Comparison of ENCODE assay signal across 8 mouse cellular contexts in the genomic region with DNA sequence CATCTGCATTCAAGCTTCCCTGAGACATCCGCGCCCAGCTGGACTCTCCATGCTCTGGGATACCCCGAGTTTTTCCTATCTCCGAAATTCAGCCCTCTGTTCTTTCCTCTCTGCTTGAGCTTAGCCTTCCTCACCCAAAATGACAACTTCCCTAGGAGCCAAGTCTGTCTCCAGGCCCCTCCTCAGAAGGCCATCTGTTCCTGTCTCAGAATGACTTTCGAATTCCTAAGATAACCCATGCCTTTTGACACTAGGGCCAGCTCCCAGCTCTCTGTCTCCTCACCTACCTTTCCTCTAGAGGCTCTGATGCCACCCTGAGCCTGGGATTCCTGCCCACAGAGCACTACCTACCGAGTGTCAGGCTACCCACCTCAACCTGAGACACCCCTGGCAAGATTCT. TPM values are rescaled to one million over a fixed set of nuclear protein-coding genes. Genes with fewer than 3 reads are reported as not detected.
DNase-seq lines count a peak whose midpoint lies in the region; ATAC-seq and TF ChIP-seq lines count a peak whose summit lies in the region.

TSS of gene Nme2 (minus strand) at position 101 of the 400 bp plus-strand sequence.

- peak within 1 kb of the TSS; percentile 82 for H3K27ac ChIP-seq in kidney, adult 2 months (ENCODE audit: insufficient read depth, low read depth, low read length)
- H3K27ac ChIP-seq in limb, embryonic 10.5 days: peak within 1 kb of the TSS; percentile 93
- peak within 1 kb of the TSS; percentile 76 for H3K27ac ChIP-seq in neural tube, embryonic 14.5 days (ENCODE audit: low read depth, low read length)

- no peaks in the 10 kb centered on the region for H3K27me3 ChIP-seq in kidney, adult 2 months (replicated peaks; ENCODE audit: control insufficient read depth, insufficient read depth, low read length)
- H3K27me3 ChIP-seq in G1E (ENCODE audit: insufficient read depth, low read length): no peaks in the 10 kb centered on the region
- peaks cover 7% of the 10 kb centered on the region for H3K27me3 ChIP-seq in erythroblast, embryonic 14.5 days (ENCODE audit: control insufficient read depth)
- no peaks in the 10 kb centered on the region for H3K27me3 ChIP-seq in limb, embryonic 10.5 days (ENCODE audit: low read depth, poor library complexity, severe bottlenecking)
- H3K27me3 ChIP-seq in neural tube, embryonic 14.5 days (ENCODE audit: control insufficient read depth, insufficient read depth, low read length): no peaks in the 10 kb centered on the region

- no peak for DNase-seq in kidney, adult 2 months
- DNase-seq in kidney, postnatal 10 days: no peak
- DNase-seq in G1E (ENCODE audit: low spot score): no peak
- DNase-seq in heart, postnatal 14 days: no peak
- no peak for DNase-seq in limb, embryonic 10.5 days (ENCODE audit: low spot score)
- DNase-seq in thymus, adult 18-20 months: no peak

- no peaks in the 10 kb centered on the region for H3K9me3 ChIP-seq in G1E (replicated peaks)
- H3K9me3 ChIP-seq in erythroblast, embryonic 14.5 days (ENCODE audit: control insufficient read depth, low read length): no peaks in the 10 kb centered on the region
- no peaks in the 10 kb centered on the region for H3K9me3 ChIP-seq in limb, embryonic 10.5 days (replicated peaks)
- no peaks in the 10 kb centered on the region for H3K9me3 ChIP-seq in neural tube, embryonic 14.5 days (ENCODE audit: control insufficient read depth, low read length)

- peak within 1 kb of the TSS; percentile 93 for H3K4me2 ChIP-seq in neural tube, embryonic 14.5 days (ENCODE audit: low read depth, low read length)

- H3K36me3 ChIP-seq in kidney, adult 2 months (ENCODE audit: control insufficient read depth, insufficient read depth, low read length): peaks cover 4% of the 10 kb centered on the region; the same call in 1 of the 2 replicates
- H3K36me3 ChIP-seq in G1E (replicated peaks): peaks cover 82% of the 10 kb centered on the region
- H3K36me3 ChIP-seq in erythroblast, embryonic 14.5 days (ENCODE audit: control insufficient read depth): peaks cover 37% of the 10 kb centered on the region
- H3K36me3 ChIP-seq in limb, embryonic 10.5 days: peaks cover 74% of the 10 kb centered on the region
- peaks cover 27% of the 10 kb centered on the region for H3K36me3 ChIP-seq in neural tube, embryonic 14.5 days (ENCODE audit: control insufficient read depth, insufficient read depth, low read length)

- under 1% methylated on average over 6 of the region's 6 CpGs for WGBS in kidney, adult 2 months
- WGBS in limb, embryonic 10.5 days: 5% methylated on average over 6 of the region's 6 CpGs
- 2% methylated on average over 6 of the region's 6 CpGs for WGBS in neural tube, embryonic 14.5 days

- peak within 1 kb of the TSS; percentile 56 for H3K9ac ChIP-seq in neural tube, embryonic 14.5 days (replicated peaks; ENCODE audit: low read depth, low read length)

- peaks cover 21% of the 10 kb centered on the region; the same call in 1 of the 2 replicates for H3K4me1 ChIP-seq in kidney, adult 2 months (ENCODE audit: control insufficient read depth, insufficient read depth, low read length)
- H3K4me1 ChIP-seq in G1E (ENCODE audit: insufficient read depth, low read depth, low read length): peaks cover 56% of the 10 kb centered on the region
- H3K4me1 ChIP-seq in erythroblast, embryonic 14.5 days (ENCODE audit: control insufficient read depth): peaks cover 28% of the 10 kb centered on the region
- H3K4me1 ChIP-seq in limb, embryonic 10.5 days: peaks cover 46% of the 10 kb centered on the region
- peaks cover 8% of the 10 kb centered on the region; the same call in 1 of the 2 replicates for H3K4me1 ChIP-seq in neural tube, embryonic 14.5 days (ENCODE audit: control insufficient read depth, insufficient read depth, low read length)

- ATAC-seq in G1E (ENCODE audit: extremely low read depth, insufficient number of reproducible peaks, low FRiP score, poor library complexity, severe bottlenecking): 0 out of 2 replicates have a peak, but pooled peaks have one; percentile 1
- peak; percentile 35 for ATAC-seq in neural tube, embryonic 14.5 days (ENCODE audit: low read depth)

- peak within 1 kb of the TSS; percentile 85 for H3K4me3 ChIP-seq in kidney, adult 2 months (ENCODE audit: insufficient read depth, low read depth, low read length)
- H3K4me3 ChIP-seq in G1E (ENCODE audit: low read depth, low read length): peak within 1 kb of the TSS; percentile 80
- H3K4me3 ChIP-seq in erythroblast, embryonic 14.5 days (replicated peaks): peak within 1 kb of the TSS; percentile 69
- H3K4me3 ChIP-seq in limb, embryonic 10.5 days: peak within 1 kb of the TSS; percentile 85
- H3K4me3 ChIP-seq in neural tube, embryonic 14.5 days (ENCODE audit: low read depth, low read length): peak within 1 kb of the TSS; percentile 51

- TF ChIP-seq POLR2A in kidney, adult 2 months (IDR thresholded peaks at IDR 0.05; ENCODE audit: low read depth, low read length): no peak

- intact Hi-C loops in heart, postnatal 14 days (cut with DNase I): loop anchor here (5.0 to 10.0 kb wide), 2 partner anchors 41 to 259 kb away; partner anchors contain the start of genes Spag9 and Tob1

- no peak for TF ChIP-seq CTCF in kidney, adult 2 months (conservative IDR thresholded peaks at IDR 0.05; ENCODE audit: insufficient read depth, insufficient read length, low read depth, low read length)
- no peak for TF ChIP-seq CTCF in G1E (IDR thresholded peaks at IDR 0.05; ENCODE audit: low read depth, low read length)

RNA-seq across cellular contexts. Expression of gene Nme2, which starts in this region (rescaled TPM):
- polyA plus RNA-seq in kidney, adult 2 months (2012; rRNA removed): 380 and 386 TPM in 2 replicates
- total RNA-seq in G1E (2014; fragmentation: Nextera tagmentation): 23.6 and 29.3 TPM in 2 replicates
- 144 and 162 TPM in 2 replicates for total RNA-seq in G1E (2017)
- polyA plus RNA-seq in G1E (2012): 131 and 161 TPM in 2 replicates
- polyA plus RNA-seq in erythroblast, embryonic 14.5 days (2012): 1.4 and 1.7 TPM in 2 replicates
- 1,000 to 10,000 TPM in 1 of 2 experiments, 100 to 1,000 TPM in 1; 981 to 1,061 TPM for total RNA-seq in heart, postnatal 14 days (2021)
- polyA plus RNA-seq in limb, embryonic 10.5 days (2016; fragmentation: Nextera tagmentation; extraction: Ambion mirVana): 151 and 152 TPM in 2 replicates
- polyA plus RNA-seq in neural tube, embryonic 14.5 days (2014; fragmentation: Nextera tagmentation; extraction: Ambion mirVana): 74.2 and 85.2 TPM in 2 replicates

Comparison
In these comparisons a context has a peak if more than half of its experiments do, and no peak if none do; other contexts are left out.
1. RNA of gene Nme2 (total RNA-seq): 981 to 1,061 TPM in heart, postnatal 14 days; 23.6 to 162 TPM in G1E; every median in the first group is over 4 times any median in the second.
2. RNA of gene Nme2 (polyA plus RNA-seq): 380 to 386 TPM in kidney, adult 2 months, 131 to 161 TPM in G1E, 151 to 152 TPM in limb, embryonic 10.5 days and 74.2 to 85.2 TPM in neural tube, embryonic 14.5 days; 1.4 to 1.7 TPM in erythroblast, embryonic 14.5 days; every median in the first group is over 10 times any median in the second.
3. Peak in every context shown above with its lines, with median percentiles within 50 percentile points of each other: H3K27ac ChIP-seq and H3K4me3 ChIP-seq.